Mouse (Mus musculus) spleen, postnatal 36 days (tissue): ENCODE measurements at regions not wholly inside any gene's neighbourhood (a gene's known extent, or its start where the extent isn't known, plus 50 kb on each side); places are given as distances from the start of the nearest gene placed in this dataset.

Source experiments
- DNase-seq, 2 experiments: peaks; one replicate each; pipeline ENCODE4 v3.0.0; 2022; ENCODE audit warnings: low spot score in 2 of 2, mixed read lengths in 1 of 2

GRCm38 (mm10) chr3:101694311-101694710 is 89.8 kb upstream of the Atp1a1 start:
- no peak for DNase-seq

GRCm38 (mm10) chr3:101691937-101692604 is 87.6 kb upstream of the Atp1a1 start:
- DNase-seq, result no peak

DNA sequence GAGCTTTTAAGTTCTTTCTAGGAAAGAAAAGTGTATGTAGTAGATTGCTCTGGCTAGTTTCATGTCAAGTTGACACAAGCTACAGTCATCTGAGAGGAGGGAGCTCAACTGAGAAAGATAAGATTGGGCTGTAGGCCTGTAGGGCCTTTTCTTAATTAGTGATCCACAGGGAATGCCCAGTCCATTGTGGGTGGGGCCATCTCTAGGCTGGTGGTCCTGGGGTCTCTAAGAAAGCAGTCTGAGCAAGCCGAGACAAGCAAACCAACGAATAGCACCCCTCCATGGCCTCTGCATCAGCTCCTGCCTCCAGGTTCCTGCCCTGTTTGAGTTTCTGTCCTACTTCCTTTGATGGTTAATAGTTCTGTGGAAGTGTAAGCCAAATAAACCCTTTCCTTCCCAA is 86.3 kb upstream of the Atp1a1 start:
- no peak for DNase-seq

DNA sequence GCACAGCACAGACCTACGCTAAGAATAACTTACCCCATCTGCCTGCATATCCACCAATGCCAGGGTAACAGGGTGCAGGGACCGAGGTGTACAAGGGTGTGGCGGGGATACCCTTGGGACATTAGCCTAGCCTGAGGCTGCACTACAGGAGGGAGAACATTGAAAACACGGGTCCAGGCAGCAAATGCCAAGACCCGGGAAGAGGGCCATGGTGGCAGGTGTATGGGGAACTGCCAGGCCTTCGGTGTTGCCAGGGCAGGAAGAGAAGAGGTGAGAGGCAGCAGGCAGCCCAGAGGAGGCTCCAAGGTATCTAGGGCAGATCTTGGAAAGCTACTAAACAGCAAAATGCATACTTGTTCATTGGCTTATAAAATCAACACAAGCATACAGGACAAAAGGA is 85.7 kb upstream of the Atp1a1 start:
- DNase-seq, result no peak

GRCm38 (mm10) chr3:101685203-101685602 is 80.7 kb upstream of the Atp1a1 start:
- DNase-seq, result no peak

GRCm38 (mm10) chr3:101672943-101673342 is 68.5 kb upstream of the Atp1a1 start:
- no peak for DNase-seq

DNA sequence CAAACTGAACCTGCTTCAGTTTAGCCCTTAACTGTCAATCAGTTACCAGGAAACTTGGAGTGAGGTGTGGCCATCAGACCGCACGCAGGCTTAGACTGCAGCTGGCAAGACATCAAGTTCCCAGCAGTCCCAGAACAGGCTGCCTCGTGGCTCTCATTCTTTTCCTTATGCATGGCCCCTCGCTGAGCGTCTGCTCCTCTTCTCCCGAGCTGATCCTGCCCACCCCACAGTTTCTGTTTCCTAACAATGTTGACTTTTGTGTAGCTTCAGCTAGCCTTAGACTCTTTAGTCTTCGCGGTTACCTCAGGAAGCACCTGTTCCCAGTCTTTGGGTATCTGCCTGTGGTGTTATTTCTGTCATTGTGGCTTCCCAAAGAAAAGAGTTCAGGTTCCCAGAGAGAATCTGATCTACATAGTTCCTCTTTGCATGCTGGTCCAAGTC is 66.1 kb upstream of the Atp1a1 start:
- DNase-seq, result no peak

- no peak for DNase-seq
These were observed 65.3 kb upstream of the Atp1a1 start for GRCm38 (mm10) chr3:101669743-101670142.

DNA sequence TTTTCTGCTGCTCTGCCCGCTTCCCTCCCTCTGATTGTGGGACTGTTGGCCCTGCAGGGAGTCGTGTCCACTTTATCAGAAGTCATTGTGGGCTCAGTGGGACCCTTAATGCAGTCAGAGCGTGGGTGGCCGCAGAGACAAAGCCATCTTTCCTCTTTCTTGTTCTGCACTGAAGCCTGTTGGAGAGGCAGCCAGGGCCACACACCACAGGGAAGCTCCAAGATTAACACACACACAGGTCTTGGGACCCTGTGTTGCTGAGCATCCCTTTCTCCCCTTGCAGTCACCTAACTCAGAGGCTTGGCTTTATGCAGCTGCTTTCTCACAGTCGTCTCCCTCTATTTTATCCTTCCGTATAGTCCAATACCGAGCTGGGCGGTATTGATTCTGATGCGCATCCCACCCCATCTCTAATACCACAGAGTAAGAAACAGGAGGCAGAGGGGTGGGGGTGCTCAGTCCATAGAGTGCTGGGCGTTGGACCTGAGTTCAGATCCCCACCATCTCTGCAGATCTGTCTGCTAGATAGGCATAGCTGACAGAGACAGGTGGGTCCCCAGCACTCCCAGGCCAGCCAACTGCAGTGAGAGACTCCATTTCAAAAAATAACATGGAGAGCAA is 63.4 kb upstream of the Atp1a1 start:
- no peak for DNase-seq

DNA sequence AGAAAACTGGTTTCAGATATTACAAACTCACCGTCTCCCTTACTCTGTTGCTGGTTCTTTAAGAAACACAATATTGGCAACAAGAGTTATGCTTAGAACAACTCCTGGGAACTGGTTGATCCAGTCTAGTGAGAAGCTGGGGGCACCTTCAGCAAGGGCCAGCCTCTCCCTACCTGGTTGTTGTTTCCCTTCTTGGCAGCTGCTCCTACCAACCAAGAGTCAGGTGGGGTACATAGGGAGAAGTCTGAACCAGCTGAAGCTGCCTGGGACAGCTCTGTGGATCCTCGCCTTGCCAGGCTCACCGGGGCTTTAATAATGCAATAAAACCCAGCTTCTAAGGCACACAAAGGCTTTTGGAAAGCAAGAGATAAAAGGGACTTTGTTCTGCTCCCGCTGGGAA is 62.7 kb upstream of the Atp1a1 start:
- no peak for DNase-seq

DNA sequence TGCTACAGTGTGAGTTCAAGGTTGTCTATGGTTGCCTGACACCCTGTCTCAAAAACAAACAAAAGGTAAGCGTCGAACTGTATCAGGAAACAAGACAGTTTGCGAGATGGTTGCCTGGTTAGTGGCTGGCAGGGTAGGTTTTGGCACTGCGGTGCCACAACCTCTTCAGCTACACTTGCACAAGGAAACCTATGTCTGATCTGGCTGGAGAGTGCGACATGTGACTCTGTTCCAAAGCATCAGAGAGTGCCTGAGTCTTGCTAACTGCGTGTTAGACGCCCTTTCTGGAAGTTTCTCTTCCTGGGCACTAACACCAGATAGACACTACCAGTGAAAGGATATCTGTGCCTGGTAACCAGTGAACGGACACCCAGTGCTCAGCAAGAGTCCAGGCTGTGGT is 62.1 kb upstream of the Atp1a1 start:
- no peak for DNase-seq

GRCm38 (mm10) chr3:101661184-101661992 is 56.9 kb upstream of the Atp1a1 start:
- DNase-seq, result no peak

DNA sequence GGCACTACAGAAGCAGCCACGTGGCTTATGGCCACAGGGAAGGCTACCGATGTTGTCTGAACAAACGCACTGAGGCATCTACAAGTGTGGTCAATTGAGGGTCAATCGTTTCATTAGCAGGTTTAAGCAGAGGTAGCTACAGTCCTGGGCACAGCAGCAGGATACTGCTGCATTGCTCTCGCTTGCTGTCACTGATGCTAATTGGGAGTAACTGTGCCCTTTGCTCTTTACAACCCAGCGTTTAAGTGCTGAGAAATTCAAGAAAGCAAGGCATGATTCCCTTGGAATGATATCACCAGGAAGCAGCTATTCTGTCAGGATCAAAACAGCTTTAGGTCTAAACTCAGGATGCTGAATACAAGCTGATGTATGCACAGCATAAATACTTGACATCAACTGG is 56.2 kb upstream of the Atp1a1 start:
- DNase-seq, result no peak

- DNase-seq, result no peak
These were observed 55.7 kb upstream of the Atp1a1 start for GRCm38 (mm10) chr3:101660176-101660575.

GRCm38 (mm10) chr3:101657979-101658378 is 53.5 kb upstream of the Atp1a1 start:
- DNase-seq, result no peak

- no peak for DNase-seq
These were observed 50.2 kb upstream of the Atp1a1 start for GRCm38 (mm10) chr3:101654720-101655119.
